Mouse (Mus musculus): ENCODE measurements around the gene BC048562. TPM values are rescaled to one million over a fixed set of nuclear protein-coding genes. Genes with fewer than 3 reads are reported as not detected.

BC048562 gene
- polyA plus RNA-seq (2017; shearing (Covaris generic)): not detected

GRCm38 (mm10) chr9:108436182-108436581 is at the start of gene BC048562:
Gene BC048562, plus strand, starts transcription at chr9:108436482.

DNA sequence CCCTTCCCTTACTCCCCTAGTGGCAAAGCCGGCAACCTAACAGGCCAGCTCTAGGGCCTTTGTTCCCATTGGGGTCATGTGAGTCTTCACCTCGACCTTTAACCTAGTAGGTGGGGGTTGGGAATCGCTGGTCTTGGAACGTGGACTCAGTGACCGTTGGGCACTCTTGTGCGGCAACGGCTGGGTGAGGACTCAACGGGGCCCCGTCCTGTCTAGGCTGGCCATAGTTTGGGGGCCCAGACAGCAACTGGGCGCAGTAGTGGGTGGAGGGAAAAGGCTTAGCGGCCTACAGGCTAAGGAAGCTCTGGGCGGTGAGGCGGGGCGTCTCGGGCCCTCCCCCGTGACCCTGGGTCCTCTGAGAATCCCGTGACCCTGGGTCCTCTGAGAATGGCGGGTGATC is 43.6 kb upstream of the BC048562 start, which contains the start of gene 1700102P08Rik:
Gene 1700102P08Rik, plus strand, starts transcription at position 130 of the 400 bp plus-strand sequence.

DNA sequence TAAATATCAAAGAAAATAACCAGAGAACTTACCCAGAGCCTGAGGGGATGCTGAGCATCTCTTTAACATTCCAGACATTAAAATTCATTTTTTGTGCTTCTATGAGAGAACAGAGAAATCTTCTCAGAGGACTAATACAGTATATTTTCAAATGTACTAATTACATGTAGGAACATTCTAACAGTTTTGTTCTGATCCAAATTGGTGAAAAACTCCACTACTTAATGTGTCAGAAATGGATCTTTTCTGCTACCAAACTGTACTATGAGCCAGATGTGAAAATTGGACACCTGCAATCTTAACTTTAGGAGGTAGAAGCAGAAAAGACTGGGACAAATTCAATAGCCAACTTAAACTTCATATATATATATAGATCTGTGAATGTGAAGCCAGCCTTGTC is 7.9 kb upstream of the BC048562 start, which contains the start of gene Ccdc36:
Gene Ccdc36, minus strand, starts transcription at position 101 of the 400 bp plus-strand sequence.

GRCm38 (mm10) chr9:108460319-108461178 is 24.3 kb downstream of the BC048562 start, which contains the start of gene Ccdc71:
Gene Ccdc71, plus strand, starts transcription at chr9:108460527.

GRCm38 (mm10) chr9:108461181-108461631 is 24.9 kb downstream of the BC048562 start, which contains the start of gene Klhdc8b:
Gene Klhdc8b, minus strand, starts transcription at chr9:108461581.

GRCm38 (mm10) chr9:108479721-108480351 is 43.6 kb downstream of the BC048562 start, which contains the start of gene Lamb2:
Gene Lamb2, plus strand, starts transcription at chr9:108479736.

GRCm38 (mm10) chr9:108490559-108491285 is 54.4 kb downstream of the BC048562 start, which contains the start of gene Usp19:
Gene Usp19, plus strand, starts transcription at chr9:108490602.

Other genes with a start within 250 kb of the BC048562 start
- under 1 TPM; 0.18 to 0.83 TPM for gene Bsn, start 246.1 kb upstream of the BC048562 start, polyA plus RNA-seq (2017; shearing (Covaris generic))
- 10 to 100 TPM in 1 of 2 experiments, 1 to 10 TPM in 1; 6.0 to 11.8 TPM for gene Dag1, start 172.5 kb upstream of the BC048562 start, polyA plus RNA-seq (2017; shearing (Covaris generic))
- gene Nicn1, start 146.1 kb upstream of the BC048562 start, polyA plus RNA-seq (2017; shearing (Covaris generic)): 1 to 10 TPM; 1.2 to 1.6 TPM
- under 1 TPM; 0.11 to 0.28 TPM for gene Amt, start 139.6 kb upstream of the BC048562 start, polyA plus RNA-seq (2017; shearing (Covaris generic))
- gene Rhoa, start 130.4 kb upstream of the BC048562 start, polyA plus RNA-seq (2017; shearing (Covaris generic)): 100 to 1,000 TPM; 398 to 425 TPM
- gene Tcta, start 130.3 kb upstream of the BC048562 start, polyA plus RNA-seq (2017; shearing (Covaris generic)): 10 to 100 TPM; 11.1 to 20.6 TPM
- 100 to 1,000 TPM; 592 to 659 TPM for gene Gpx1, start 97.6 kb upstream of the BC048562 start, polyA plus RNA-seq (2017; shearing (Covaris generic))
- 100 to 1,000 TPM; 119 to 134 TPM for gene Usp4, start 88.6 kb upstream of the BC048562 start, polyA plus RNA-seq (2017; shearing (Covaris generic))
- under 1 TPM; 0.59 to 0.82 TPM for gene 1700102P08Rik, start 43.7 kb upstream of the BC048562 start, polyA plus RNA-seq (2017; shearing (Covaris generic))
- under 1 TPM in 1 of 2 experiments, not detected in 1; 0.14 TPM for gene Ccdc36, start 8.0 kb upstream of the BC048562 start, polyA plus RNA-seq (2017; shearing (Covaris generic))
- 10 to 100 TPM; 35.6 to 46.5 TPM for gene Ccdc71, start 24.0 kb downstream of the BC048562 start, polyA plus RNA-seq (2017; shearing (Covaris generic))
- 1 to 10 TPM; 6.5 to 9.8 TPM for gene Klhdc8b, start 25.1 kb downstream of the BC048562 start, polyA plus RNA-seq (2017; shearing (Covaris generic))
- under 1 TPM; 0.12 to 0.41 TPM for gene Lamb2, start 43.3 kb downstream of the BC048562 start, polyA plus RNA-seq (2017; shearing (Covaris generic))
- 100 to 1,000 TPM in 1 of 2 experiments, 10 to 100 TPM in 1; 63.7 to 115 TPM for gene Usp19, start 54.1 kb downstream of the BC048562 start, polyA plus RNA-seq (2017; shearing (Covaris generic))
- gene Qars, start 71.2 kb downstream of the BC048562 start, polyA plus RNA-seq (2017; shearing (Covaris generic)): 100 to 1,000 TPM; 105 to 107 TPM
- gene Qrich1, start 80.3 kb downstream of the BC048562 start, polyA plus RNA-seq (2017; shearing (Covaris generic)): 100 to 1,000 TPM; 142 TPM
- 100 to 1,000 TPM in 1 of 2 experiments, 10 to 100 TPM in 1; 75.1 to 125 TPM for gene Impdh2, start 123.8 kb downstream of the BC048562 start, polyA plus RNA-seq (2017; shearing (Covaris generic))
- 10 to 100 TPM; 56.3 to 86.8 TPM for gene Ndufaf3, start 131.0 kb downstream of the BC048562 start, polyA plus RNA-seq (2017; shearing (Covaris generic))
- gene Dalrd3, start 133.4 kb downstream of the BC048562 start, polyA plus RNA-seq (2017; shearing (Covaris generic)): 10 to 100 TPM; 71.9 to 82.4 TPM
- 10 to 100 TPM; 38.1 to 65.1 TPM for gene Wdr6, start 142.3 kb downstream of the BC048562 start, polyA plus RNA-seq (2017; shearing (Covaris generic))
- 10 to 100 TPM in 1 of 2 experiments, 1 to 10 TPM in 1; 8.7 to 11.6 TPM for gene P4htm, start 161.2 kb downstream of the BC048562 start, polyA plus RNA-seq (2017; shearing (Covaris generic))
- 10 to 100 TPM; 70.9 to 80.2 TPM for gene Arih2, start 212.9 kb downstream of the BC048562 start, polyA plus RNA-seq (2017; shearing (Covaris generic))
- gene Slc25a20, start 225.6 kb downstream of the BC048562 start, polyA plus RNA-seq (2017; shearing (Covaris generic)): 10 to 100 TPM; 76.3 to 95.7 TPM

All from activated CD4-positive, CD25-positive, alpha-beta regulatory T cell (primary cell).